Mouse (Mus musculus) CH12.LX (cell line): ENCODE data around the gene Fchsd2.

Source experiments
- BHLHE40 ChIP-seq: IDR thresholded peaks from 2 replicates; pipeline ENCODE4 v1.6.1; 2011; ENCODE audit warnings: mild to moderate bottlenecking, low read depth, low read length, improper control_type of control experiment
- CTCF ChIP-seq, 2 experiments: IDR thresholded peaks in 1 of 2; conservative IDR thresholded peaks in 1 of 2; 2 replicates each; pipeline ENCODE4 v1.5.1; 2011 to 2012; ENCODE audit warnings: low read depth in 2 of 2, low read length in 2 of 2, improper control_type of control experiment in 1 of 2, inconsistent platforms in 1 of 2, mild to moderate bottlenecking in 1 of 2, moderate library complexity in 1 of 2
- EP300 ChIP-seq: IDR thresholded peaks from 2 replicates; pipeline ENCODE4 v1.6.1; 2011; ENCODE audit warnings: low read length, improper control_type of control experiment
- MAX ChIP-seq: IDR thresholded peaks from 2 replicates; pipeline ENCODE4 v1.6.1; 2011; ENCODE audit warnings: low read length, improper control_type of control experiment
- NELFE ChIP-seq: IDR thresholded peaks from 2 replicates; pipeline ENCODE4 v1.6.1; 2011; ENCODE audit warnings: low read depth, low read length, improper control_type of control experiment
- NRF1 ChIP-seq: IDR thresholded peaks from 2 replicates; pipeline ENCODE4 v1.6.1; 2014; ENCODE audit warnings: low read depth, mild to moderate bottlenecking, inconsistent platforms, low read length, improper control_type of control experiment, moderate library complexity
- POLR2A ChIP-seq: IDR thresholded peaks from 2 replicates; pipeline ENCODE4 v1.6.1; 2011; ENCODE audit warnings: low read depth, mild to moderate bottlenecking, improper control_type of control experiment, low read length
- POLR2AphosphoS2 ChIP-seq: IDR thresholded peaks from 2 replicates; pipeline ENCODE4 v1.6.1; 2011; ENCODE audit warnings: low read depth, low read length, improper control_type of control experiment
- USF1 ChIP-seq: IDR thresholded peaks from 2 replicates; pipeline ENCODE4 v1.6.1; 2014; ENCODE audit warnings: low read depth, mild to moderate bottlenecking, inconsistent platforms, low read length, improper control_type of control experiment
- ZNF384 ChIP-seq: IDR thresholded peaks from 2 replicates; pipeline ENCODE4 v1.6.1; 2012; ENCODE audit warnings: low read depth, low read length, improper control_type of control experiment, inconsistent platforms

GRCm38 (mm10) chr7:101311061-101311460 lies 218.4 kb downstream of the Fchsd2 start:
- TF ChIP-seq POLR2A (no peak), CTCF (conservative IDR thresholded peaks at IDR 0.05 in 1 of 2, IDR thresholded peaks at IDR 0.05 in 1 of 2; ENCODE audit: low read depth in 2 of 2, low read length in 2 of 2) (no peak), EP300 (no peak), NRF1 (no peak), NELFE (no peak), USF1 (no peak), BHLHE40 (no peak), POLR2AphosphoS2 (no peak), MAX (no peak), ZNF384 (no peak)
